Mouse (Mus musculus) gastrocnemius, postnatal 25 days (tissue): ENCODE data around the gene Olfr1016. TPM values are rescaled to one million over a fixed set of nuclear protein-coding genes. Genes with fewer than 3 reads are reported as not detected.

Experiments
- DNase-seq: peaks from one replicate; pipeline ENCODE4 v3.0.0; 2022
- long read RNA-seq, 2 experiments: library from polyadenylated mRNA; stranded (forward); transcript quantifications; one replicate each; pipeline ENCODE4 v2.0.0; 2021
- total RNA-seq, 2 experiments: library from RNA; stranded (reverse); gene quantifications; 1 replicate in 1 of 2; 2 replicates in 1 of 2; pipeline ENCODE4 v1.2.3; 2021

The Olfr1016 gene
- total RNA-seq, result not detected
- long read RNA-seq, experiment 1, result 0 reads
- long read RNA-seq, experiment 2, result 0 reads

DNA sequence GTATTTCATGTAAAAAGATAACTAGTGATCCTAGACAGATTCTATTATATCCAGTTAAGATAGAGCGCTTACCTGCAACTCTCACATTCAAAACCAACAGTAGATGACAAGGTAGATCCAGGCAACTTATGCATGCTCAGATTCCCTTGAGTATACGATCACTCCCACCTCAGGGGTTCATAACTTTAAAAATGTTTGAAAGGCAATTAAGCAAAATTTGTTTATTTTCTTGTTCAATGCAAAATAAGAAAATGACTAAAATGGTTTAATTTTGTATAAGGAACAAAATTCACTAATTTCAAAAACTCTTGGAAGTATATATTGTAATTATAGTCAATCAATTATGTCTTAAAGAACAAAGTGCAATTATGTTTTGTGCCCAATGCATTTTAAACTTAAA lies at the start of gene Olfr1016:
Gene Olfr1016 (minus strand): TSS at position 101 of the 400 bp plus-strand sequence.
- no peak for DNase-seq

DNA sequence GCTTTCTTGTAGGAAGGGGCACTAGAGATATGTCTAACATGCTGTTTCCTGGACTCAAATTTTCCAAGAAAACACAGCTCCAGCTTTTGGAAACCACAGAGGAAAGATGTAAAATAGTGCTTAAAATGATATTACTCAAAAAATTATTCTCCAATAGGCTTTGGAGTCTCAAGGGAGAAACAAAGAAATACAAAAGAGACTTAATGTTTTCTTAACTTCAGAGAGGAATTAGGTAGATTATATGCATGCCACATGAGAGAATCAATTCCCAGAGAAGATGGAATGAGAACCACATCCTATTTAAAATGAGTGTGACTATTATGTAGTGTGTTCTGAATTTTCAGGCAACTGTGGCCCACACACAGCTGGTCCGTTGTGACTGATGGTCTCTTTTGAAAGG lies 44.4 kb upstream of the Olfr1016 start, which contains the start of gene Olfr1020:
Gene Olfr1020 (plus strand): TSS at position 301 of the 400 bp plus-strand sequence.
- no peak for DNase-seq

DNA sequence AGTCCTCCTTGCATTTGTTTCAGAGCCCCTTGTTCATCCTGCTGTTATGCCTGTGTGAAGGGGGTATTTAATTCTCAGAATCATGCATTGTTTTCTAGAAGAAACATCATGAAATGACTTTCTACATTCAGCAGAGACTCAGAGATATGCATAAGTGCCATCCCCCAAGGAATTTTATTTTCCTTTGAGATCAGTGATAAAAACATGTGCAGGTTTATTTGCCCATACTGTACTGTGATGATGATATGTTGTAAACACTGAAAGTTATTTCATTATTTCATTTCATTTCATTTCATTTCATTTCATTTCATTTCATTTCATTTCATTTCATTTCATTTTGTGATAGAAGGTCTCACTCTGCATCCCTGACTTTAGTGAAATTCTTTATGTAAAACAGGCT lies 43.0 kb upstream of the Olfr1016 start, which contains the start of gene Olfr1019:
Gene Olfr1019 (minus strand): TSS at position 101 of the 400 bp plus-strand sequence.
- DNase-seq, result no peak

DNA sequence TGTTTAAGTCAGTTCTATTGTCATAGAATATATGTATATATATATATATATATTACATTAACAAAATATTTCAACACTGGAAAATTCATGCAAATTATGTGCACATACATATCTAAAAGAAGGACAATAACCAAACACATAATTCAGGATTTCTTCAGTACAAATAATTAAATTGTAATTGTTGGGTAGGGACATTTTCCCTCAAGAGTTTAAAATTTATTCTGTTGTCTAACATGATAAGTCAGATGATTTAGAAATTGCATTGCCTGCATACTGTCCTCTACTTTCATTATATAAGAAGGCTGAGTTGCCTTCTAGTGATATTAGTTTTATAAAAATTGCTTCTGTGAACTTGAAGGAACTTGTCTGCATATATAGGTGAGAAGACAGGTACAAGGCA lies 15.8 kb upstream of the Olfr1016 start, which contains the start of gene Olfr1018:
Gene Olfr1018 (plus strand): TSS at position 301 of the 400 bp plus-strand sequence.
- no peak for DNase-seq

DNA sequence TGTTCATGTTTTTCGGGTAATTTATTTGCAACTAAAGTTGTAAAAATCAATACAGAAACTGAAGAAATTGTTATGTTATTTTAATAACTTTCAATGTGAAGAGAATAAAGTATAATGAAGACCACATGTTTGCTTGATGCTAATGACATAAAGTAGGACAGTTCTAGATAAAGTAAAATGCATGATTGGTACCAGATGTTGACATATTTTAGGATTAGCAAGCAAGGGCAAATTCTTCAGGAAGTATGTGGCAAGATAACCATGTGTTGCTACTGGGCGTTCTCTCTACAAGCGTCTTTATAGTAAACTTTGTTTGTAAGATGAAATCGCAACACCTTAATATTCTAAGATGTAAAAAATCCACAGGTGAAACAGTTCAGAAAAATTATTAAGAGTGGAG lies 2.2 kb upstream of the Olfr1016 start:
- no peak for DNase-seq

DNA sequence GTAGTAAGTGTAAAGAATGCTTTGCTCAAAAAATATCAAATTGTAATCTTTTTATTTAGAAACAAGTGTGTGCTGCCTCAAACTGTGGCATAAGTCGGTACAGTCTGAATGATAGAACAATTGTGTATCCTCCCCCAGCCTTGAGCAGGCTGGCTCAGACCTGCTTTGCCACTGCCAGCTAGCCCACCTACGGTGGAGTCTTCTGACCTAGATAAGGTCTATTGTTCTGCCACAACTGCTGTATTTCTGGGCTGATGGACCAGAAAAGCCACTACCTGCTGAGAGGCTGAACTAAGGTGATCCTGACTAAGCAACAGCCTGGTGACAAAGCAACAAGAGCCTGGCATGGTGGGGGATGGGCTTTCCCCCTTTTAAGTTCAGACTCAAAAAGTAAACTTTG lies 10.0 kb downstream of the Olfr1016 start:
- no peak for DNase-seq

DNA sequence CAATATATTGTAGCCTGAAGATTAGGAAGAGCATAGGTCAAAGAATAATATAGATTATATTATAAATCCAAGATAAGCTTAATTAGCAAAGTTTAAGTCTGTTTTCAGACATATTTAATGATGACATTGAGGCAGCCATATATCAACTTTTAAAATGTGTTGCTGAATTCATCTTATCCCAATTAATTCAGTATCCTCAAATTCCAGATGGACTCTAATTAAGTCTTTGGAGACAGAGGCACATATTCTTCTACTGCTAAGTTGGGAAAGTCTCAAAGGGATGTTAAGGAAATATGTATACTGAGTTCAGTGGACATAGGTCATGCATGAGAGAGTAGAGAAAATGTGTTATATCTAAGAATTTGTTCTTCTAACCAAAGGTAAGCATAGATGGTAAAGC lies 20.6 kb downstream of the Olfr1016 start, which contains the start of gene Olfr1015:
Gene Olfr1015 (plus strand): TSS at position 301 of the 400 bp plus-strand sequence.
- no peak for DNase-seq

DNA sequence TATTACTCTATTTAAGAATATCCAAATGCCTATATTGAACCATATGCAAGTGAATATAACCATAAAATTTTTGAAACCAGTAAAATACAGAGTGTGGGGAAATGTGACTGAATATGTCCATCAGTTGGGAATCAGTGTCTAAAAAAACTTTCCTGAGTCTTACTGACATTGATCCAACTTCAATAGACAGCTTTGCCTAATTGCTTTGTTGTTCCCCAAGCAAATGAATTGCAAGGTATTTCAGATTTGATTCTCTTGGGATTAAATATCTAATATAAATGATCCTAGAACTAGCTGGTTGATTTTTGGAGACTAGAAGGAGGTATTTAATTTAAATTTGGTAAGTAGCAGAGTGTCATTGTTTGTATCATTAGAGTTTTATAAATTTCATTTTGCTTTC lies 29.9 kb downstream of the Olfr1016 start, which contains the start of gene Olfr1014:
Gene Olfr1014 (plus strand): TSS at position 301 of the 400 bp plus-strand sequence.
- DNase-seq, result no peak

DNA sequence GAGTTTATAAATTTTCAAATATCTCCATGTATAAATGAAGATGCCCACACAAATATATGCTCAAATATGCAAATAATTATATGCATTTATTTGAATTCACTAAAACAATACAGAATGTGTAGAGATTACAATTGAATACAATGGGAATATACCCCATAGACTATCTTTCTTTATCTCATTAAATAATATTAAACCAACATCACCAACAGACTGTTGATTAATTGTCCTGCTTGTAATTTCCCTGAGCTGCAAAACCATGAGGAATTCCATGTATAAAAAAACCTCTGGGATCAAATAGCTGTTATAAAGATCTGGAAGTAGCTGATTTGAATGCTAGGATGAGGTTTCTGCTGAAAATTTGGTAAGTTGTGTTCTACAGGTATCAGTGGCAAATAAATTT lies 35.5 kb downstream of the Olfr1016 start, which contains the start of gene Olfr1013:
Gene Olfr1013 (plus strand): TSS at position 301 of the 400 bp plus-strand sequence.
- no peak for DNase-seq

DNA sequence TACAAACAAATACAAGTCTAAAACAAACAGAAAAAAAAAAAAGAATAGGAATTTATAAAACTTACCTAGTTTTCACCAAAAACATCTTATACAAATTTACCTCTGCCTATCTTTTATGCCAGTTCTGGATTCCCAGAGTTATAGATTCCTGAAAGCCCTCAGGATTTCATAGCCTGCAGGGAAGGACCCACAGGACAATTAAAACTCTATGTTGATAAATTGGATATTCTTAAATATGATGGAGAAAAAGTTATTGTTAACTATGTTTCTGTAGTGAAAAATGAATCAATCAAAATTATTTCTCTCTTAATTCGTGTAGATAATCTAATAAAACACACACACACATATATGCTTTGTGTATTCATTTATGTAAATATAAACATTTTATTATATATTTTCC lies 39.7 kb downstream of the Olfr1016 start, which contains the start of gene Olfr1012:
Gene Olfr1012 (minus strand): TSS at position 101 of the 400 bp plus-strand sequence.
- DNase-seq, result no peak

DNA sequence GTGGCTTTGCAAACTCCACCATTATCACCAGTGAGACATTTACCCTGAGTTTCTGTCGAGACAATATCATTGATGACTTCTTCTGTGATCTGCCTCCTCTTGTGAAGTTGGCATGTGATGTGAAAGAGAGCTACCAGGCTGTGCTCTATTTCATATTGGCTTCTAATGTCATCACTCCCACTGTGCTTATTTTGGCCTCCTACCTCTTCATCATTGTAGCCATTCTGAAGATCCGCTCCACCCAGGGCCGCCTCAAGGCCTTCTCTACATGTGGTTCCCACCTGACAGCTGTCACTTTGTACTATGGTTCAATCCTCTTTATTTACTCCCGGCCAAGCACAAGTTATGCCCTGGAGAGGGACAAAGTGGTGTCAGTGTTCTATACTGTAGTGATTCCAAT lies 48.5 kb downstream of the Olfr1016 start:
- DNase-seq, result no peak

Other genes with a start within 250 kb of the Olfr1016 start
- gene Olfr996, start 223.3 kb downstream of the Olfr1016 start, total RNA-seq, result not detected
- gene Olfr998, start 213.6 kb downstream of the Olfr1016 start, total RNA-seq, result not detected
- not detected for gene Olfr1000, start 190.6 kb downstream of the Olfr1016 start, total RNA-seq
- gene Olfr1002, start 151.8 kb downstream of the Olfr1016 start, total RNA-seq, result not detected
- not detected for gene Olfr154, start 138.1 kb downstream of the Olfr1016 start, total RNA-seq
- not detected for gene Olfr1006, start 123.8 kb downstream of the Olfr1016 start, total RNA-seq
- gene Olfr1008, start 113.1 kb downstream of the Olfr1016 start, total RNA-seq, result not detected
- gene Olfr1009, start 87.1 kb downstream of the Olfr1016 start, total RNA-seq, result not detected
- gene Olfr1012, start 39.8 kb downstream of the Olfr1016 start, total RNA-seq, result not detected
- not detected for gene Olfr1013, start 35.4 kb downstream of the Olfr1016 start, total RNA-seq
- gene Olfr1014, start 29.8 kb downstream of the Olfr1016 start, total RNA-seq, result not detected
- gene Olfr1015, start 20.5 kb downstream of the Olfr1016 start, total RNA-seq, result not detected
- gene Olfr1018, start 15.9 kb upstream of the Olfr1016 start, total RNA-seq, result not detected
- not detected for gene Olfr1019, start 42.9 kb upstream of the Olfr1016 start, total RNA-seq
- gene Olfr1020, start 44.5 kb upstream of the Olfr1016 start, total RNA-seq, result not detected
- not detected for gene Olfr1022, start 66.0 kb upstream of the Olfr1016 start, total RNA-seq
- not detected for gene Olfr1023, start 83.1 kb upstream of the Olfr1016 start, total RNA-seq
- not detected for gene Olfr1024, start 102.5 kb upstream of the Olfr1016 start, total RNA-seq
- gene Olfr1025-ps1, start 112.6 kb upstream of the Olfr1016 start, total RNA-seq, result not detected
- not detected for gene Olfr1026, start 119.0 kb upstream of the Olfr1016 start, total RNA-seq
- not detected for gene Olfr1028, start 147.9 kb upstream of the Olfr1016 start, total RNA-seq
- not detected for gene Olfr1029, start 171.4 kb upstream of the Olfr1016 start, total RNA-seq
- not detected for gene Olfr1030, start 176.7 kb upstream of the Olfr1016 start, total RNA-seq
- not detected for gene Olfr1031, start 187.8 kb upstream of the Olfr1016 start, total RNA-seq
- gene Olfr1032, start 203.0 kb upstream of the Olfr1016 start, total RNA-seq, result not detected
- gene Olfr1033, start 218.1 kb upstream of the Olfr1016 start, total RNA-seq, result under 1 TPM in 1 of 2 experiments, not detected in 1; 0.08 TPM
- not detected for gene Olfr1034, start 243.3 kb upstream of the Olfr1016 start, total RNA-seq